Mouse (Mus musculus) kidney, adult 9 months (tissue): ENCODE data around the gene Lmbr1.

ENCODE experiments used
- DNase-seq: peaks from one replicate; pipeline ENCODE4 v3.0.0; 2022

The Lmbr1 gene

DNA sequence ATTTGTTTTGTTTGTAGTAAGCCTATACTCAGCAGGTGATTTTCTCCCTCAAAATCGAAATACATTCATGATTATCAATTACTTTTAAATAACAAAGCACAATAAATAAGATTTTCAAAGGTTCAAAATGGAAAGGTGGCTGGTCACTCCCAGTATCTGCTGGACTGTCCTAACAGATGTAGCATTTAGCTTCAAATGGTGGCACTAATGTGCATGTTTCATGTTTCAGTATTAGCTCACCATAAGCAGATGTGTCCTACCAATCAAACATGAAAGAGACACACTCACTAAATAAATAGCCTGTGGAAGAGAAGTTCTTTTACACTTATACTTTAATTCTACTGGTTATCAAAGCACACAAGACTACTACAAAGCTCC lies 126.7 kb downstream of the Lmbr1 start:
- DNase-seq = no peak

DNA sequence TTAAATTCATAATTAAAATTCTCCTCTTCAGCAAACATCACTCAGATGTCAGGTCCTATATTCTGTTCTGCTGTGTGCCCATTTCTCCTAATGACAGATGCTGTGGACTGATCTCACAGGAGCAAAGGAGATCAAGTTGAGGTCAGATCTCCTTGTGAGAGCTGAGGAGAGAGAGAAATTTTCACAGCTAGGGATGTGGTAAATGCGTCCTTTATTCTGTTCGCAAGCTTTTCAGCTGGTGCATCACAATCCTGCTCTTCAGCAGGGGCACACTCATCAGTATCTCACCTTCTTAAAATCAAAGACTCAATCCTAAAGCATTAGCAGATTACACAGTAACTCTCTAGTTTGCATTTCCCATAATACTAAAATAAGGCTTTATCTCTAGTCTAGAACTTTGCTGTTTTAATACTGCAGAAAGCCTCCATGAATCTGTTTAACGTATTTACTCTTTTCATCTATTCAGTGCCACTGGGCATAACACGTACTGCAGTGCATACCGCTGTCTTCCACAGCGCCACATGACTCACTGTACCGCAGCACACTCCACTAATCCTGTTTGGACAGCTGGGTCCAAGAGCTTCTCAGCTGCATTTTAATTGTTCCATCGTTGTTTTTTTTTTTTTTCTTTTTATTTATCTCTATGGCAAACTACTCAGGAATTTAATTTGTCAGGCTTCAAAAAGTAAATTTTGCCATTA lies 127.2 kb downstream of the Lmbr1 start:
- no peak for DNase-seq

DNA sequence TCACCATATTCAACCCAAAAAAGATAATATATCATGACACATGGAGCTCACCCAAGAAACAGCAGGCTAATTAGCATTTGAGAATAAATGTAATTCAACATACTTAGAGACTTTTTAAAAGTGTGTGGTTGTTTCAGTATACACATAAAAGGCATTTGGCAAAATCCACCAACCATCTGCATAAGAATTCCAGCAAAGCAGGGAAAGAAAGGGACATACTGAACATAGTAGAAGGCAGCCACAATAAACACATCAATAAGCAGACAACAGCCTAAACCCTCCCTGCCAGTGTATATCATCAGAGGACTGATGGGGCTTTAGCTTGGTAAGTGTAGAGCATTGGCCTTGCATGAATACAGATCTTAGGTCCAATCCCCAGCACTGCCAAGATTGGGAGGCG lies 133.4 kb downstream of the Lmbr1 start:
- no peak for DNase-seq

DNA sequence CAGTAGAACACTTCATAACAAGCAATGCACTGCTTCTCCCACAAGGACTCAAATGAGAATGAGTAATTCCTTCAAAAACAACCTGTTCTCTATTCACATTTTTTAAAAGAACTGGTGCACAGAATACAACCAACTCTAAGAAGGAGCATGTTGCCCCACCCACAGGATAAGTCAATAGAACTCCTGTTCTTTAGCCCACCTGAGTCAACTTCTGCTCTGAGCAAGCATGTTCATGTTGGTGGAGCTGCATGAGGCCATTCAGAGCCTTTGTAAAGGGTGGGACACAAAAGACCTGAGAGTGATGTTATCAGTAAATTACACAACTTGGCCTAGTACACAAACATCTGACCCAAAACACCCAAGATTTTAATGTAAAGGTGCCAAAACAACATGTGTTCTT lies 139.8 kb downstream of the Lmbr1 start:
- DNase-seq = no peak

DNA sequence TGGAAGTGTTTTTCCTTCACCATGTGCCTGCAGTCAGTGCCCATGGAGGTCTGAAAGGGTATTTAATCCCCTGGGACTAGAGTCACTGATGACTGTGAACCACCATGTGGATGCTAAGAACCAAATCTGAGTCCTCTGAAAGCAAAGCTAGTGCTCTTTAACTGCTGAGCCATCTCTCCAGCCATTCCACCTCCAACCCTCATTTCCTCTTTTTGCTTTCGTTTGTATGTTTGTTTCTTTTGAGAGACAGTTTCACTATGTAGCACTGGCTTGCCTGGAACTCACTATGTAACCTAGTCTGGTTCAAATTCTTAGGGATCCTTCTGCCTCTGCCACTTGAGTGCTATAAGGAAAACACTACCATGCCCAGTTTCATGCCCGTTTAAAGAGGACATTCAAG lies 147.7 kb downstream of the Lmbr1 start:
- DNase-seq = no peak

DNA sequence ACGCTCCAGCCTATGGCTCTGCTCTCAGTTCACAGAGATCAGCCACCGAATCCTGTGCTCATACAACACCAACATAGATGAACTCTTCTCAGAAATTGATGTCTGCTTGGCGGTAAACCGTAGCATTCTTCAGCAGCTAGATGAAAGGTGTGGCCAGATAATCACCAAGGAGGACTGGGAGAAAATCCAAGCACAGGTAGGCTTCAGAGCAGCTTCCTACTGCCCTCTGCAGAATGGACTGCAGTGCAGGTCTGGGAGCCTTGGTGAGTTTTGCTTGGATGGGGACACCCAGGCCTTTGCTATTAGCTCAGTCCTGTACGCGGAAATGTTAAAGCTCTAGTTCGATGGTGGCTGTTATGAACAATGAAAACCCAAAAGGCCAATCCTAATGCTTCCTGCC lies 154.1 kb downstream of the Lmbr1 start:
- DNase-seq = no peak

DNA sequence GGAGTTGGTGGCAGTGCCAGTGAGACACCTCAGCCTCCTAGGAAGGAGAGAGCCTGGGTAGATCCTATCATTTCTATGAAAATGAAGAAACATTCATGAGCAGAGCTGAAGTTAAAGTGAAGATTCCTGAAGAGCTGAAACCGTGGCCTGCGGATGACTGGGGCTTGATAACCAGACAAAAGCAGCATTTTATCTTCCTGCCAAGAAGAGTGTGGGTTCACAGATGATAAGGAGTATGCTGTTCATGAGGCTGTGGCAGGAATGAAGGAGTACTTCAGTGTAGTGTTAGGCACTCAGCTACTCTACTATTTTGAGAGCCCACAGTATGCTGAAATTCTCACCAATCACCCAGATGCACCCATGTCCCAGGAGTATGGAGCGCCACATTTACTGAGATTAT lies 160.2 kb downstream of the Lmbr1 start:
- no peak for DNase-seq

DNA sequence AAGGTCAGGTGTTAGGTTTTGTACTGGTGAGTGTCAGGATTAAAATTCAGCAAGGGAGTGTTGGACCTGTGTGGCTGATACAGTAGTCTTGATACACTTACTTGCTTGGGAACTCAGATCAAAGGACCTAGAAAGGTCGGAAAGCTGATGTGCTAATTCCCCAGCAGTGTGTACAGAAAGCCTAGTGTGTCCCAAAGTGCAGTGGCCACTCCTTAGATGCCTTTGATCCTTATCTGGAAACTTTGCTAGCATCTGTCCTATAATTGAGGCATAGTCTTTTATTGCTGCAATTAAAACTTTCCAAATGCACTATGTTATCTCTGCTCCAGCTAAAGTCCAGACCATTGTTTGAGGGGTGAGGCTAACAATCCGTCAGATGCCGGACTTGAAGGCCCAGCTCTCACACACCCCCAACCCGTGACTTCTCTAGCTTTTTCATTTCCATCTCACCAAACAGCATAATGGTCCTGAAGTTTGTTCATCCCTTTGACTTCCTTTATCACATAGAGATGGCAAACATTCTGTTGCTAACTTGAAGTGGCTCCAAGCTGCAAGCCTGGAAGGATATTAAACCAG lies 166.1 kb downstream of the Lmbr1 start:
- no peak for DNase-seq

DNA sequence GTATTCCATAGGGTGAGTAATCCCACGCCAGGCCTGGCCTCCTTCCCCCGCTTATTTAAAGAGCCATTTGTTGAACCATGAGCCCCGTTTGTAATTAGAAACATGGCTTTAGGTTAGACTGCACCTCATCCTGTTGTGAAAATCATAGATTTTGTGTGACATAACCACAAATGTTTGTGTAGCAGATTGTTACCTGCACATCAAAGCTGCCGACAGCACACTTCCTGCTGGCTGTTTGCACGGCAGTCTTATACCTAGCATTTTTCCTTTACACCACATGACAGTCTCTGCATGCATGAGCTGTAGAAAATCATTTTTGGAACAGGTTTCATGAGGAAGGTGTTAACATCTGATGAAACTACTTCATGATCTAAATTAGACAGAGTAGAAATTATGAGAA lies 172.5 kb downstream of the Lmbr1 start:
- DNase-seq = no peak

DNA sequence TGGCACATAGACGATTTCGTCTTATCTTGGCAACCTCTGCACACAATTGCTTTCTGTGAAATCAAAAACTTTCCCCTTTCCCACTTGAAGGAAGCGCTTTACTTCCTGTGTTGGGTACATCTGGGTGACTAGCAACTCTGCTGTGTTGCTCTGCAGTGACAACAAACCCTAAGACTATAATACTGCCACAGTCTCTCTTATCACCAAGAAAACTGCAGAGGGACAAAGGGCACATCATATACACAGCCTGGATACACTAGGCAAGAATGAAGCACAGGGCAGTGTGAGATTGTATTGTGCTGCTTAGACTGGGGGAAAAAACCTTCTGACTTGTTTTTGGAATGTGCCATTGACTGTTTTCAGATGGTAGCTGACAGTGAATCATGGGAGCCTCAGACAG lies 178.3 kb downstream of the Lmbr1 start:
- DNase-seq = no peak

DNA sequence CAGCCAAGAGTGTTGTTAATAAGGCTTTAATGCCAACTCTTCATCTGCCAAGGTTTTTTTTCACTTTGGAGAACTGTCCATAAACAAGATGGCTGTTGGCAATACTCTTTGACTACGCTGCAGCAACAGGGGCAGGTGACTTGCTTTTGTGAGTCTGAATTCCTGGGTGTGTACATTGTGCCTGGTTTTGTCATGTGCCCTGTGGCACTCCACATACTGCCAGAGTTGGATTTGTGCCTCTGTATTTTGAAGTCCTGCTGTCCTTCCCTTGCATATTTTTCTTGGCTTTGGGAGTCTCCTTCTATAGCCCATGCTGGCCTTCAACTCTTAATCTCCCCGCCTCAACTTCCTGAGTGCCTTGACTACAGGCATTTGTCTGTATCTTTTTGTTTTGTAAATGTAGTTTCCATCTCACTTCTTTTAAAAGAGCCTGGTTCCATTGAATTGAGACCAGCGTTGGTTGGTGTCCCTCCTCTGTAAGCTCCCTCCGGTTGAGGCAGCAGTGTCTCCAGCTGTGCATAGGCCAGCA lies 179.2 kb downstream of the Lmbr1 start:
- DNase-seq = no peak

DNA sequence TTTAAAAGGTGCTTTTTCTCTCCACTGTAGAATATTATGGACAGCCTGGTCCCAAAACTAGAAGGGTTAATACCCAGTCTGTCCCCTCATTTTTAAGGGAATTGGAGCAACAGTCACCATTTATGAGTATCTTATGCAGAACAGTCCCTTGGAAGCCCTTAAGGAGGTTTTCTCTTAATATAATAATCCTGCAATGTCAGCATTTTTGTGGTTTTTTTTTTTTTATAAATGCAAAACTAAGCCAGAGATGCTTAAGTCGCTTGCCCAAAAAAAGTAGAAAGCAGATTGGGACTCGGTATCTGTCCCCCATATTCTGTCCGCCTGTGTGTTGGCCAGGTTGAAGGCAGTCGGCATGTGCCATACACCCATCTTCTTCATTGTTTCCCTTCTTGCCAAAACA lies 181.0 kb downstream of the Lmbr1 start:
- no peak for DNase-seq

DNA sequence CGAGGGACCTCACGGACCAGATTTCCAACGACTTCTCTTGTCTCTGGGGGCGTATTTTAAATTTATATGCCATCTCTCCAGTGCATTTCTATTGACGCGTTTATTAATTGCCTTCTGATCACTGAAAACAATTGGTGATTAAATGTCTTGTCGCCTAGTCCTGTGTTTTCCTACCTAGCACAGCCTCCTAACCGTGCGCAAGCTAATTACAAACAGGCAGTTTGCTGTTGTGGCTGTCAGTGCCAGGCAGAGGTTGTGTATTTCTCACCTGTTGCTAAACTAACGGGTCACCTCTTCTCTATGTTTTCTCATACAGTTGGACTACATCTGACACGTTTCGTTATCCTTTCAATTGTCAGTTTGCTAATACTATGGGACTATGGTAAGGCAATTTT lies 181.9 kb downstream of the Lmbr1 start:
- no peak for DNase-seq

DNA sequence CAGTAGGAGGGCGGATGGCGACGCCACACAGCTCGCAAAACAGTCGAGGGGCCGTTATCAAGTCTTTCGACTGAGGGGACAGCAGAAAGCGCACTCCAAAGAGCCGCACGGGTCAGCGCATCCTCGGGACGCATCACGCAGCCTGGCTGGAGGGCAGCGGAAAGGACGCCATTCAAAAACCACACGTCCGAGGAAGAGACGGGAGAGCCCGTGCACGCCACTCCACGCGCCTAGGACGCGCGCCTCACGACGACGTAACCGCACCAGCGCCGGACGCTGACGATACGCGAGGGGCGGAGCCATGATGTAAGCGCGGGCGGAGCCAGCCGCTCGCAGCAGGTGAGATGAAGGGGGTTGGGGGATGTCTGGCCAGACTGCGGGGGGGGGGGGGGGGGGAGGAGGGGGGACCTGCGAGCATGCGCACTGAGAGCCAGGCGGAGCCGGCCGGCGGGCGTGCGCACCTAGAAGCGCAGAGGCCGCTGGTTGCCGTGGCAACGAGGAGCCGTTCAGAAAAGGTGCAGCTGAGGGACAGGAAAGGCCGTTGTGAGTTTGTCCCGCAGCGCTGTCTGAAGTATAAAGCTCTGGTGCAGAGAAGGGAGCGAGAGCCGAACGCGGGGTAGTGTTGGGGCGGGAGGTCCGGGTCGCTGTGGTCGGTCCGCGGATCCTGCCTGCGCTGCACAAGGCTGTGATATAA lies 182.5 kb downstream of the Lmbr1 start, which contains the start of gene Rnf32:
Gene Rnf32, plus strand, starts transcription at position 423 of the 694 bp plus-strand sequence.
- peak; percentile 61 for DNase-seq

DNA sequence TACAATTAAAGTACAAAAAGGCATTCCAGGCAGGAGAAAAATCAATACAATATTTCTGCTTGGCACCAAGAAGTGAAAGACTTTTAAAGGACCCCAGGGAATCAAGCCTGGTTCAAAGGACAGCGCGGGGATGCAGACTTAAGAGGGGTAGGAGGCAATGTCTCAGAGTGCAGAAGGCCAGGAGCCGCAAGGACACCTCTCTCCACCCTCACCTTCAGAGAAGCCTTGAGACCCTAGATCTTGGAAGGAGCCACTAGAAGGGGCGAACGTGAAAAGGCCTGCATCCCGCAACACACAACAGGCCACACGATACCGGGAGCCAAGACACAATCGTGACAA lies 183.0 kb downstream of the Lmbr1 start:
- no peak for DNase-seq

DNA sequence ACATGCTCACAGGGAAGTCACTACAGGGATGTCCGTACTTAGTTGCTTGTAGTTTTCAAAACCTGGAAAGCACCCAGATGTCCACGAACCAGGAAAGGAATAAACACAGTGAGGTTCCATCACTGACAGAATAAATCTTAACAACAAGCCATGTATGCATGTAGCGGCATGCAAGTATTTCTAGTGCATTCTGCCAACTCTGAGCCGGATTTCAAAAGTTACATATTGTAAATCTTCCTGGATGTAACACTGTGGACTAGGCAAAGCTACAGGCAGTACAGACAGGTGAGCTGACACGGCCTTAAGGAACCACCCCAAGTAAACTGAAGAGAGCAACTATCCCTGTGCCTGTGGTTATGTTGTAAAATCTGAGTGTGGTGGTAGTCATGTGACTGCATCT lies 191.4 kb downstream of the Lmbr1 start:
- no peak for DNase-seq
